Mouse (Mus musculus) MEL-GATA-1-ER (cell line): ENCODE measurements around the gene Cdh5.
"Not testable (repeated sequence)": the region's sequence is repeated elsewhere in the genome, so short reads cannot be mapped to it uniquely, and the experiment has no call there.

Experiments used
- DNase-seq: peaks from one replicate; pipeline ENCODE4 v3.0.0-alpha.2; 2012; ENCODE audit warnings: low read depth; ENCODE audit errors: extremely low read depth

The Cdh5 gene

DNA sequence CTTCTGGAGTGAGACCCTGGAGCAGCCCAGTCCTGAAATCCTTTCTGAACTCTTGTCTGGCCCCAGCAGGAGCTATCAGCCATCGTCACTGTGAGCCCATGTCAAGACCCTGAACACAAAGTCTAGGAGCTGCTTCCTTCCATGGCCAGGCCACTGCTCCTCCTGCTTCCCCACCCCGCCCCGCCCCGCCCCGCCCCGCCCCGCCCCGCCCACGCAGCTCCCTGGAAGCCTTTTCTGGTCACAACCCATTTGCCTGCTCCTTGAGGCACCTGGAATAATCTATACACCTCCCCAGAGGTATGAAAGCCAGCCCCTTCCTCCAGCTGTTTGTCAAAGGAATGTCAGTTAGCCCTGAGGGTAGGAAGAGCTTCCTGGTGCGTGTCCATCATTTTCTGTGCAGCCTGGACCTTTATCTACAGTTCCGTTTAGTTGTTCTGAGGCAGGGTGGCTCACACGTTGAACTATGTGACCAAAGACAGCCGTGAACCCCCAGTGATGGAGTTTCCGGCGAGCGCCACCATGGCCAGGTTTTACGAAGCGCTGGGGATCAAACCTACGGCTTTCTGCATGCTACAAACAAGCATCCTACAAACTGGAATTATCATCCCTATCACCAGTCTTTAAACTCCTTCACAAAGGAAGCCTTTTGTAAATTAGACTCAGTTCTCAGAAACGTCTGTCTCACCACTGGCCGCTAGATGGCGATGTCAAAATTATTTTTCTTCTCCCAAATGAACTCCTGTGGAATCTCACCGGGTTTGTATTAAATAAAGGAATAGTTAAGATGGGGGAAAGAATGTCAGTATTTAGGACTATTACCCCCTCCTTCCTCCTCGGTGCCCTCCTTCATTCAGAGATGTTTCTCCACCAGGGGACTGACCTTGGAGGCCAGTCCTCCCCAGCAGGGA, 10.2 kb upstream of the Cdh5 start:
- not testable (repeated sequence) for DNase-seq

DNA sequence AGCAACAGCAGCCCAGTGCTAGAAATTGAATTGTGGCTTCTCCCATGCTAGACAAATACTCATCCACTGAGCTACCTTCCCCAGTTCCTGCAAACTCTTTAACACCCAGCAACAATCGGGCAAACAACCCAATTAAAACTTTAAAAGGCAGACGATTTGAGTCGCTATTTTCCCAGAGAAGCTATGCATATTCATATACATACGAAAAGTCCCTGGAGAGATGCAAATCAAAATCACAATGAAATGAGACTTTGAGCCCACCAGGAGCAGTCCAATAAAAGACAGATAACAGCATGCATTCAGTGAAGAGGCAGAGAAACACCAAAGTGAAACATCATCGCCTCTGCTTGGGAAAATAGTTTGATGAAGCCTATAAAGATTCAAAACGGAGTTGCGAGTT, 8.1 kb upstream of the Cdh5 start:
- DNase-seq = no peak

DNA sequence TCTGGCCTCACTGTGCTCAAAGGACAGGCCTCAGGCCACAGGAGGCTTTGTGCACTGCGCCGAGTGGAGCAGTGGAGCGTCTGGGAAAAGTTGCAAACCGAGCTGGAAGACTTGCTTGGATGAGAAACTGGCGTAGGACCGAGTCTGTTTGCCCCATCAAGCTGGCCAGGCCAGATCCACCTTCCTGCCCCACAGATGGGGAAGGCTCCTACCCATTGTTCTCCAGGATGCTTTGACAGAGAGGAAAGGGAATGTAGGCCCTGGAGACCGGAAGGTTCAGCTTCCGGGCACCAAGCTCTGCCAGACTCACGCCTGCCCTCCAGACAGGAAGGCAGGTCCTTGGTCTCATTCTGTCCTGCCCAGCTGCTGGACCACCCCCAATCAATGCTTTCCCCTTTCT, 5.8 kb upstream of the Cdh5 start:
- DNase-seq = no peak

DNA sequence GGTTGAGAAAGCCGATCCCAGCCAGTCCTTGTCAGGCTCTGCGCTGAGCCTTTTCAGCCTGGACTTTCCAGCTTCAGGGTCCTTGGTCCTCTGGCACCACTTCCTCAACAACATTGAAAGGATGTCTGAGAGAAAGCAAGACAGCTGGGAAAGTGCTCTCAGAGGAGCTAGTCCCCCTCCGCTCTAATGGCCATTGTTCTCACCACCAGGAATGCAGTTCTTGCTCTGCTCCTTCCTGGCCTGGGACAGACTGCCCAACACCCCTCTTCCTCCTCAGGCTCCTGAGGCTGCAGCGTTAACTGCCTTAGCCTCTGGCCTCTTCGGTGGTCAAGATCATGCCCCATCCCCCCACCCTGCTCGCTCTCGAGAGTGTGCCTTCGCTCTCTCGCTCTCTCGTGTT, 4.8 kb upstream of the Cdh5 start:
- DNase-seq = no peak

DNA sequence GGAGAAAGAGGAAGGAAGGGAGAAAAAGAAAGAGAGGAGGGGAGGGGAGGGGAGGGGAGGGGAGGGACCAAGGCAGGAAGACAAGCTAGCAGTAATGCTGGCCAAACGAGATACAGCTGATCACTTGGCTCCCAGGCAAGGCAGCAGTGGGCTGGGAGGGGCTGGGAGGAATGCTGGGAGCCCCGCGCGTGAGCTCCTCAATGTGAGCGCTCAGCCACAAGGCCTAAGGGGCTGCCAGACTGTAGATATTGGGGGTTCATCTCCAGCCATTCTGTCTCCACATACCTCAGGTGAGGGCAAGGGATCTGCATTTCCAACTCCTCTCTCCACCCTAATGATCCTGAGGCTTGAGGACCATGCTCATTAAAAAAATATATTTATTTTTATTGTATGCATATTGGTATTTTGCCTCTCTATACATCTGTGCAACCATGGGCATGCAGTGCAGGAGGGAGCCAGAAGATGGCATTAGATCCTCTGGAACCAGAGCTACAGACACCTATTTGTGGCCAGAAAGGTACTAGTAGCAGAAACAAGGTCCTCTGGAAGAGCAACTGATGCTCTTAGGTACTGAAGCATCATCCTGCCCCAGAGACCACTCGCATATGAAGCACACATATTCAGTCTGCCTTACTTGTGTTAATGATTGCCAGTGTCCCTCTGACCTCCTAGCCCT, 2.6 kb upstream of the Cdh5 start:
- no peak for DNase-seq

DNA sequence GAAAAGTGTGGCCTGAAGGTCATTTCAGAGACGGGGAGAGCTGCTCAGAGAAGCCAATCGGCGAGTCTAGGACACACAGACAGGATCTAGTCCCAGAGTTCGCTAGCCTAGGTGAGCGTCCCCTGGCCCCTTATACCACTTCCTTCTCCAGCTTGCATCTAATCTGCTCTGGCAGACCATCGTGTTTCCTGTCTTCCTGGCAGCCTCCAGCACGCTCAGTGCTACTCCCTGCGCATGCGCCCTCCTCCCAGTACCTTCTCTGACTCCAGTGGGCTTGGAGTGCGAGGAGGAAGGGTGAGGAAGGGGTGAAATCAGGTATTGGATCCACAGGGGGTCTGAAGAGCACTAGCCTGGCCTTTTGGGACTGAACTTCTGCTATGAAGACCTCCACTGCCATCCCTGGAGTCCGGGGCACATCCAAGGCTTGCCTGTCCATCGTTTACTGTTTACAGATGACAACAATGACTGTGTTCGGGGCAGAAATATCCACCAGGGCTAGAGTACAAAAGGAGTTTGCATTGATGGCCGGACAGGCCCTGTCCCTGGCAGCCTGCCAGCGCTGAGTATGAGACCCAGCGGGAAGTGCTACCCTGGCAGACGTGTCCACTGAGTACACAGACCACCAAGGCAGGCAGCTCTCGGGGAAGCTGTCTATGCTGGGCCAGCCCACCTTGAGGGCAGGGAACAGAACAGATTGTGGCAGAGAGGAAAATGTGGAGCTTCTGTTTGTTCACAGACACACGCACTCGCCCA, 1.9 kb upstream of the Cdh5 start:
- no peak for DNase-seq

DNA sequence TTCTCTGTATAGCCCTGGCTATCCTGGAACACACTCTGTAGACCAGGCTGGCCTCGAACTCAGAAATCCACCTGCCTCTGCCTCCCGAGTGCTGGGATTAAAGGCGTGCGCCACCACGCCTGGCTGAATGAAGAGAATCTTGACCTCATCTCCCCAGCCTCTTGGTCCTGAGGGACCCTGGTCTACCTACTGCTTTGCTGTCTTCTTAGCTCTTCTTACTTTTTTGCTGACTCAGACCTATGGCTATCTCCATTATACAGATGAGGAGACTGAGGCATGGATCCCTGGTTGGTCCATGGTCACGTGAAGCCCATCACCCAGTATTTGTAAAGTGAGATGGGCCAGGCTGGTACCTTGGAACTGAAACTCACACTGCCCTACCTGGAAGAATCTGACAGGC, 701 bp upstream of the Cdh5 start:
- DNase-seq = not testable (repeated sequence)

DNA sequence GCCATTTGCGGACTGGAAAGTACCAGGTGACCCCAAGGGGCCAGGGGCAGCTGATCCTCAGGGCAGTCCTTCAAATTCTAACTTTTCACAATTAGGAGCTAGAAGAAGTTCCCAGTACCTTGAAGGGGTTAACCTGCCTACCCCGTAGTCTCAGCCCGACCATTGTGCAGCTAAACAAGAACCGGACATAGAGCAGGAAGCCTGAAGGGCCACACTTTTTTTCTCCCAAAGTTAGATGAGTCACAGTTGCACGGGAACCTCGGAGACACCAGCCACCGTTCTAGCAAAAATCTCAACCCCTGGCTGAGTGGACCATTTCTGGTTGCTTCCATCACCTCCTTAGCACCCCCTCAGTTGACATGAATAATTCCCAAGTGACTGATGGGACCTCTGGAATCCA, 2.0 kb downstream of the Cdh5 start:
- no peak for DNase-seq

DNA sequence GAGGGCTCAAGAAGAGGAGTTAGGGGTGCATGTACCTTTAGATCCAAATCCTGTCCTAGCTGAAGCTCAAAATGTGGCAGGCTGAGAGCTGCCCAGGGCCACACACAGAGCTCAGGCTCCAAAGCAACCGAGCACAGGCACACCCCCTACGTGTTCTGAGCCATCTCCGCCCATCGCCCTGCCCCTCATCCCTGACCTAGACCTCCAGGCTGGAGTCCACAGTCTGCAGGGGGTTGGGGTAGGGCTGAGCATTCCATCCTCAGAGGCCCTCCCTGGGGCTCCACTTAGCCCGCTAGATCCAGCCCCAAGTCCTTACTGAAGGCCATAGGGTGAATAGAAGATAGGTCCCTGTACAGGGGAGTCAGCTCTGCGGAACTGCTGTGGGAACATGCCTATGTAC, 4.3 kb downstream of the Cdh5 start:
- no peak for DNase-seq

DNA sequence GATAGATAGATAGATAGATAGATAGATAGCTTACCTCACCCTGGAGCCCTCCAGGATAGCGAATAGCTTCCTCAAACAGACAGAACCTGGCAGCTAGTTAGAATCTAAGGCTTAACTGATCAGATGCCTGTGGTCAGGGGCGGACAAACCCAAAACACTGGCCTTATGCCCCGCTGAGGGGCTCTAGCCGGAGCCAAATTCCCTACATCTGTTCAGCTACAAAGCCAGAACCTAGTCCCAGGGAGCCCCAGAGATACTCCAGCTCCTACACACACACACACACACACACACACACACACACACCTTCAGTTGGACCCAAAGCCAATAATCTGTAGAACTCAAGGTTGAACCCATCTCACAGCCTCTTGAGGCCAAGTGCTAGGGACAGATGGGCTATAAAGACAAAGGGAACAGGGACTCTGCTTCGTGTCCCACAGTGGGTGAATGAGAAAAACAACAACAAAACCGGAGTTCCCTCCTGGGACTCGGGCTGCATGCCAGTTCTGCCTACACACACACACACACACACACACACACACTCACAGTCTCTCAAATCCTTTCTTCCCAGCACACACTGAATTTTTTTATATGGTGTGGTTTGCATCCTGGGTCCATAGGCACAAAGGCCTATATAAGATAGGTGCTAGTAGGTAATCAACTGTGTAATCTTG, 5.0 kb downstream of the Cdh5 start:
- DNase-seq = no peak

DNA sequence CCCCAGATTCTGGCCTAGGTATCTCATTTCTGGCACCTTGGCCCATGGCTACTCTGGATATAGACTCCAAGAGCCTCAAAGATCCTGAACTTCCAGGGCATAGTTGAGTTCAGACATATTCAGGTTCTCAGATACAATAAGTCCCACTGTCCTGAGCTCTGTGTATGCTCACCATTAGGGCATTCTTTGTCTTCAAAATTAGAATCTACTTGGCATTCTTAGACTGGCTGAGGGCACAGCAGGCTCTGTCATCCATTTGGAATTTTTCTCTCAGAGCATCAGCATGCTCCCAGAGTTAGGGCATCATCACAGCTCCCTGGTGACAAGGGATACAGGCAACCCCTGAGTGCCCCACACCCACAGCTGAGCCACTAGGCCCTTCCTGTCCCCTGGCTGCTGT, 5.7 kb downstream of the Cdh5 start:
- no peak for DNase-seq

DNA sequence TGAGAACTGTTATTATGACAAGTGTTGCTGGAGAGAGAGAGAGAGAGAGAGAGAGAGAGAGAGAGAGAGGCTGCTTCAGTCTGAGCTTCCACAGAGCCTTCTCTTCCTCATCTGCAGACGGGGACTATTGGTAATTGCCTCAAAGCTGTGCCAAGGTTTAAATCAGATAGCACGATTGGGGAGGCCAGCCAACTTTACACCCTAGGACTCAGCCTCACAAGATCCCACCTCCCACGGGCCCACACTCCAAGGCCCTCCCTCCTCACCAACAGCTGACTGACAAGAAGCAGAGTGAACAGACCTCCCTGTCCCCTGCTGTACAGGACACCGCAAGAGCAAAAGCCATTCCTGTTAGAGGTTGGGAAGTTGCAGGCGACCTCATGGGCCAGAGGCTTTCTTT, 6.6 kb downstream of the Cdh5 start:
- no peak for DNase-seq

DNA sequence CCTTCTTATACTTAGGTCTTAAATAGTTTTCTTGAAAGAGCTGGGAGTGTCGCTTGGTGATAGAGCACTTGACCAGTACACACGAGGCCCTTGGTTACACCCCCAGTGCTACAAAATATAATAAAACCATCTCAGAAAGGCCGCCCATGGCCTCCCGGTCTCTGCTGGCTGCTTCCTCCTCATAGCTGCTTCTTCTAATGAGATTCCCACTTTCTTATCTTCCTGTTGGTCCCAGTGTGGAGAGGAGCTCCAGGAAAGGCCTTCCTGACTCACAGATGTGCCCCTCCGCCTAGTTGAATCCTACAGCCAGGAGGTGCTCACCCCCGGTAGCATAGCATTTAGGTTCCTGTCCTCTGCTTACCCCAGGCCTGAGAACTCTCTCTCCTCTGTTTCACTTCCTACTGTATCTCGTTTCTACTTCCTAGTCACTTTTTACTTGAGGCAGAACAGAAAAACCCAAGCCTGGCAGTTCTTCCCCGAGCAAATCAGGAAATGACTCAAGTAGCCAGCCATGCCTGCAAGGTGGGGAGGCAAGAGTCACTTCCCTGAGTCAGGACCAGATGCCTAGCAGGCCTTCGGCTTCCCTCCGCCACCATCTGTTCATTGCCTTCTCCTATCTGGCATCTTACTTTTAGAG, 9.2 kb downstream of the Cdh5 start:
- no peak for DNase-seq

DNA sequence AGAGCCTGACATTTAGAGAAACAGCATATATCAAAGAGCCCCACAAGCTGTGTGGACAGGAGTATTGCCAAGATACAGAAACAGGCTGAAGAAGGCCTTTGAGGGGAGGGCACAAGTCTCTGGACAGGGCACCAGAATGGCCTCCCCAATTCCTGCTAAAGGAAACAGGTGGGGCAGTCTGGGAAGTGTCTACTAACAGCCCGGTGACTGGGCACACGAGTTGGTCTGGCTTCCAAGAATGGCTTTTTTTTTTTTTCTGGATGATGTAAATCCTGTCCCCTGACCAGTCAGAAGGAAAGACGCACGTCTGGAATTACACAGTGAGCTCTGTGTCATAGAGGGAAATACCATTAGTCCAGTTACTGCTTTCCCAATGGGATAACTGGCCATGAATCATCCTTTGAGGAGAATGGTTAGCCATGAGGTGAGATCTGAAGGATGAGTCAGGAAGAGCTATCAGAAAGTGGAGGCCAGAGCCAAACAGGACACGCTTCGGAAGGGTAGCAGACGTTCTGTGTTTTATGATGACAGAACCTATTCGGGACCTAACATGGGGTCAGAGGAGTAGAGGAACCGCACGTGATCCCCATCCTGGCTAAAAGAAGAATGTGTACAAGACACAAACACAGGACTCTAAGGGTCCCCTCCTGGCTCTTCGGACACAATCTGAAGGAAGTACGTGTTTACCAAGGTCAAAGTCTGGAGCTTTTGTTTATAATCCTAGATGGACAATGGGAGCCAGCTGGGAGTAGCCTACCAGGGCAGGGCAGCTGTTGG, 20.4 kb downstream of the Cdh5 start:
- DNase-seq = no peak

DNA sequence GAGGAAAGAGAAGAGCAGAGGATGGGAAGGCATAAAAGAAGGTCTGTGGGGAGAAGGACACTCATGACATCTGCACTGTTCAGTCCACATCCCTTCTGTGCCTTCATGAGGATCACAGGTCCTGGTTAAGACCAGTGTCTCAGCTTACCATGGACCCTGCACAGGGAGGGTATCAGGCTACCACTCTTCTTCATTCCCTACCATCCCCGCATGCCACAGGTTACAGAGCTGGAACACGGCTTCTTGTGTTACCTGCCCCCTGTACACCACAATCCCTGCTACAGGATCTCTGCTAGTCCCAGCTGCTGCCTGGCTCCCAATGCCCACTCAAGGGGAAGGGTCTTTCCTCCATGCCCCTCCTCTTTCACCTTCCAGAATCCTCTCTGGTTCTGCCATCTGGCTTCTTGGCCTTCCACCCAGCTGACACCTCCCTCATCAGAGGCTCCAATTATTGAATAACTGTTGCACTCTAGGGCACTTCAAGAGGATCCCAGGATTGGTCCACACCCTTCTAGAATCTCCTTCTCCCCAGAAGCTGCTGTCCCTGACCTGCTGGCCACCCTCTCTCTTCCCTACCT, 21.7 kb downstream of the Cdh5 start:
- no peak for DNase-seq

DNA sequence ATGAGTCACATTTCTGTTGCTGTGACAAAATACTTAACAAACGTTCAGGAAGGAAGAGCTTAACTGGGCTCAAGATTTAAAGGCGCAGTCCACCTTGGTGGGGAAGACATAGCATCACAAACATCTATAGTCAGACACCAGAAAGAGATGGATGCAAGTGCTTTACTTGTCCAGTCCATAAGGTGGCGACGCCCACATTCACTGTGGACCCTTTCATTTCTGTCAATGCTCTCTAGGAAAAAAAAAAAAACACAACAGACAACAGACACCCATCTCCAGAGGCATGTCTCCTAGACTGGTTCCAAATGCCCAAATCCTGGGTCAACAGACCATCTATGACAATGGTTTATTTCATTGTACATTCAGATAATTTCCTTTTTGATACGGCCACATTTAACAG, 23.1 kb downstream of the Cdh5 start:
- DNase-seq = no peak

DNA sequence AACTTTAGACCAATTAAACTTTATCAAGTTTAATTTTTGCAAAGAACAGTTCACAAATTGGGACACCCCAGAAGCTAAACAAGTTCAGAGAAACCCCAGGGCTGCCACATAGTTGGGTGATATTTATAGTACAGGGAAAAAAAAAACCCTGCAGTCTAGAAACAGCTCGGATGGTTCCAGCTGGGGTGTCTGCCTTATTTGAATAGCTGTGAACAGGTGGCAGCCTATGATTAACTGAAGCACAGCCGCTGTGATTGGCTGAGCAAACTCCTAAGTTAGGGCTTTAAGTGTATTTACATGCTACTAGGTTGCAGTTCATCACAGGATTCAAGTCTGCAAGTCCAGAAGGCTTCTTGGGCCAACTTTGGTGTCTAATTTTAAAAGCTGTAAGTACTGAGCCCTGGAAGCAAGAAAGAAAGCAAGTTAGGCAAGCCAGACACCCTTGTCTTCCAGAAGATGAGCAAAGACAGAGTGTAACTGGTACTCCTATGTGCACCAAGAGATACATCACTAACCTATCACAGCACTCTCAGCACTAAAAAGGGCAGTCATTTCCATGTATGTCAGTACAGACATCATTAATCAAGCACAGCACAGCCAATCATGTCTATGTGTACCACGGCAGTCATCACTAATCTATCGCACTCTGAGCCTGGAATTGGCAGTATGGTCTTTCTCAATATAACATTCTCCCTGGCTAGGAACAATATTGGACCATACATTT, 25.9 kb downstream of the Cdh5 start:
- DNase-seq = no peak

DNA sequence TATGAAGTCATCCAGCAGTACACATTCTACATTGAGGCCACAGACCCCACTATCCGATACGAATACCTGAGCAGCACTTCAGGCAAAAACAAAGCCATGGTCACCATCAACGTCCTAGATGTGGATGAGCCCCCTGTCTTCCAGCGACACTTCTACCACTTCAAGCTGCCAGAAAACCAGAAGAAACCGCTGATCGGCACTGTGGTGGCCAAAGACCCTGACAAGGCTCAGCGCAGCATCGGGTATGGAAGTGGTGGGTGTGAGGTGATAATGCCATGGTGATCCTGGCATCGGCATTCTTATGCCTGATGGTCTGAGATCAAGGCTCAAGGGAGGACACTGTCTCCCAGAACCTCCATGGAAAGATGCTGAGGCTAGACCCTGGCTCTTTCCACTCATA, 29.5 kb downstream of the Cdh5 start:
- DNase-seq = no peak

DNA sequence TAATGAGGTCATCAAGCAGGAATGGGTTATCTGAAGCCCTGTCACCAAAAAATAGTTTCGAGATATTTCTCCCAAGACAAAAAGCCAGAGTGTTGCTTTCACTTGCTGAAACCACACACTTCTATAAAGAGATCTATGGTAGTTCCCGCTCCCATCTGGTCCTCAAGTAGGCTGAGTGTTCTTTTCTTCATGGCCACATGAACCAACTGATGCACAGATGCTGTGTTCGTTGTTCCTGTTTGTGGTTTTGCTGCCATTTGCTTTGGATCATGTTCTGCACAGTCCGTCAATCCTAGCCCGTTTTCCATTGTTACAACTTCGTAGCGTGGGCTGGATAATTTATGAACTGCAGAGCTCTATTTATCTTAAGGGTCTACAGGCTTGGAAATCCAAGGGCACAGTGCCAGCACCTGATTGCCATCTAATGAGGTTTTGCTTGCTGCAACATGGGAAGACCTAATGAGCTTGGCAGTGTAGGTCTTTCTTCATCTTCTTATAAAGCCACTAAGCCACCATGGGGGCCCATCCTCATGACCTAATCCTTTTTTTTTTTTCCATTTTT, 30.1 kb downstream of the Cdh5 start:
- DNase-seq = no peak
